Comparison of ENCODE assay signal across 24 mouse cellular contexts in the genomic region with DNA sequence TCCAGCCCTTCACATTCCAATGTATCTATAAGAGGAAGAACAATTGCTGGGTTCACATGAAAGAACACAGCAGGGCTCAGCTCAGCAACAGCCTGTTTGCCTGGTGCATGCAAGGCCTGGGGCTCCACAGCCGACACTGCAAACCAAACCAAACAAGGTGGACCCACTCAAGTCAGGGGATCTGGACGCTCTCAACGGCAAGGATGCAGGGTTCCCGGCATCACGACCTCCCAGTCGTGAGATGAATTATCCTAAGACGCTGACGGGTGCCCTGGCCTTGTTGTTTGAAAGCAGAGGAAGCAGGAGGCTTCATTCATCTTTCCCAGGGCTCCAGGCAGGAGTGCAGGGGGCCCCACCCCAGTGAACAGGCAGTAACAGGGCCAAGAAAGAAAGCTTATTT.
"Had no signal": no experiment of that assay in that cellular context is flagged by ENCODE, and none has a peak within 500 bp of the region (broad histone marks: within the 10 kb centered on the region; RNA-seq: fewer than 3 reads in every experiment).

No protein-coding gene starts in this region.

- H3K4me3 ChIP-seq: heart, embryonic 10.5 days; heart, embryonic 12.5 days; hindbrain, embryonic 13.5 days; hindbrain, embryonic 15.5 days; kidney, embryonic 15.5 days; limb, embryonic 13.5 days; limb, embryonic 15.5 days; liver, embryonic 12.5 days had no signal

- ATAC-seq: hindbrain, postnatal 0 days; intestine, embryonic 16.5 days; liver, embryonic 12.5 days had no signal

- H3K36me3 ChIP-seq: heart, embryonic 10.5 days; heart, embryonic 12.5 days; kidney, embryonic 15.5 days; limb, embryonic 13.5 days; limb, embryonic 15.5 days; liver, embryonic 12.5 days had no signal

- H3K9ac ChIP-seq: heart, embryonic 12.5 days; hindbrain, embryonic 13.5 days; hindbrain, embryonic 15.5 days; kidney, embryonic 15.5 days; limb, embryonic 13.5 days; limb, embryonic 15.5 days; liver, embryonic 12.5 days; liver, embryonic 14.5 days had no signal

- H3K27me3 ChIP-seq: heart, embryonic 12.5 days; hindbrain, embryonic 15.5 days; kidney, embryonic 15.5 days; limb, embryonic 13.5 days; limb, embryonic 15.5 days had no signal

- H3K9me3 ChIP-seq: heart, embryonic 10.5 days; heart, embryonic 12.5 days; hindbrain, embryonic 13.5 days; hindbrain, embryonic 15.5 days; kidney, embryonic 15.5 days; limb, embryonic 13.5 days; limb, embryonic 15.5 days; liver, embryonic 12.5 days had no signal

- H3K4me2 ChIP-seq: heart, embryonic 12.5 days; hindbrain, embryonic 13.5 days; hindbrain, embryonic 15.5 days; kidney, embryonic 15.5 days; limb, embryonic 13.5 days; limb, embryonic 15.5 days; liver, embryonic 12.5 days had no signal

- DNase-seq: gastrocnemius, postnatal 14 days; gastrocnemius, postnatal 36 days; heart, adult 18-20 months; heart, postnatal 10 days; kidney, adult 11 months; kidney, adult 2 months; kidney, adult 9 months; kidney, postnatal 14 days; kidney, postnatal 36 days; layer of hippocampus, adult 9-11 months; layer of hippocampus, postnatal 36 days; left cerebral cortex, postnatal 4 days had no signal

- H3K27ac ChIP-seq: heart, embryonic 10.5 days; hindbrain, embryonic 13.5 days; hindbrain, embryonic 15.5 days; hindbrain, postnatal 0 days; kidney, embryonic 15.5 days; kidney, postnatal 0 days; limb, embryonic 13.5 days; limb, embryonic 15.5 days; liver, embryonic 12.5 days; liver, embryonic 14.5 days had no signal
